In genomic region chr5:23225621-23226020, GRCm38 (mm10) we compare ENCODE assay signal across 10 mouse cellular contexts.
DNase-seq lines count a peak whose midpoint lies in the region; ATAC-seq and TF ChIP-seq lines count a peak whose summit lies in the region.
"Had no signal": no experiment of that assay in that cellular context is flagged by ENCODE, and none has a peak within 500 bp of the region (broad histone marks: within the 10 kb centered on the region; RNA-seq: fewer than 3 reads in every experiment).

No protein-coding gene starts in this region.

- 34% methylated on average over 8 of the region's 8 CpGs for WGBS in heart, embryonic 16.5 days
- 20% methylated on average over 8 of the region's 8 CpGs for WGBS in midbrain, embryonic 13.5 days
- WGBS in midbrain, postnatal 0 days: 21% methylated on average over 8 of the region's 8 CpGs
- 22% methylated on average over 8 of the region's 8 CpGs for whole genome bisulfite sequencing in hindbrain, postnatal 0 days

- H3K4me2 ChIP-seq in heart, embryonic 16.5 days (ENCODE audit: low read depth, low read length): peak overlapping the region; percentile 62
- peak overlapping the region; percentile 55 for H3K4me2 ChIP-seq in midbrain, embryonic 13.5 days (replicated peaks)
- H3K4me2 ChIP-seq in midbrain, postnatal 0 days (ENCODE audit: low read depth, low read length, poor library complexity, severe bottlenecking): no peak overlapping the region
- peak overlapping the region; percentile 60 for H3K4me2 ChIP-seq in hindbrain, postnatal 0 days (ENCODE audit: low read depth, low read length)

- ATAC-seq in heart, embryonic 16.5 days (replicated peaks; ENCODE audit: extremely low read depth, insufficient read depth, low FRiP score): no peak
- peak; percentile 57; the same call in 1 of the 2 replicates for ATAC-seq in midbrain, embryonic 13.5 days
- ATAC-seq in midbrain, postnatal 0 days (ENCODE audit: low FRiP score): no peak
- ATAC-seq in hindbrain, postnatal 0 days: no peak
- ATAC-seq: liver, postnatal 0 days had no signal

- no peaks in the 10 kb centered on the region for H3K9me3 ChIP-seq in heart, embryonic 16.5 days (replicated peaks; ENCODE audit: control insufficient read depth, low read length)
- H3K9me3 ChIP-seq in midbrain, embryonic 13.5 days: no peaks in the 10 kb centered on the region
- H3K9me3 ChIP-seq in midbrain, postnatal 0 days (ENCODE audit: low read length): no peaks in the 10 kb centered on the region
- H3K9me3 ChIP-seq in hindbrain, postnatal 0 days (ENCODE audit: low read length): no peaks in the 10 kb centered on the region

- no peaks in the 10 kb centered on the region for H3K4me1 ChIP-seq in heart, embryonic 16.5 days (ENCODE audit: control insufficient read depth, insufficient read depth, low read length)
- peaks cover 12% of the 10 kb centered on the region for H3K4me1 ChIP-seq in midbrain, embryonic 13.5 days (replicated peaks)
- H3K4me1 ChIP-seq in midbrain, postnatal 0 days (ENCODE audit: insufficient read depth, low read length): no peaks in the 10 kb centered on the region
- peaks cover 6% of the 10 kb centered on the region; the same call in 1 of the 2 replicates for H3K4me1 ChIP-seq in hindbrain, postnatal 0 days (ENCODE audit: insufficient read depth, low read length)

- H3K4me3 ChIP-seq in heart, embryonic 16.5 days (ENCODE audit: low read length): no peak overlapping the region
- no peak overlapping the region for H3K4me3 ChIP-seq in midbrain, embryonic 13.5 days (replicated peaks)
- no peak overlapping the region for H3K4me3 ChIP-seq in midbrain, postnatal 0 days (ENCODE audit: low read depth, low read length)
- H3K4me3 ChIP-seq in hindbrain, postnatal 0 days (ENCODE audit: low read length): no peak overlapping the region

- no peaks in the 10 kb centered on the region for H3K27me3 ChIP-seq in heart, embryonic 16.5 days (ENCODE audit: control insufficient read depth, insufficient read depth, low read length)
- H3K27me3 ChIP-seq in midbrain, embryonic 13.5 days: no peaks in the 10 kb centered on the region
- no peaks in the 10 kb centered on the region for H3K27me3 ChIP-seq in midbrain, postnatal 0 days (ENCODE audit: insufficient read depth, low read length)
- H3K27me3 ChIP-seq in hindbrain, postnatal 0 days (ENCODE audit: insufficient read depth, low read length): no peaks in the 10 kb centered on the region

- intact Hi-C loops in heart, postnatal 25 days (cut with DNase I): loop anchor here (1.0 to 10.0 kb wide), 4 partner anchors 262 to 671 kb away; partner anchors contain the start of gene Orc5

- H3K36me3 ChIP-seq in heart, embryonic 16.5 days (ENCODE audit: control insufficient read depth, insufficient read depth): no peaks in the 10 kb centered on the region
- H3K36me3 ChIP-seq in midbrain, embryonic 13.5 days: no peaks in the 10 kb centered on the region
- H3K36me3 ChIP-seq in midbrain, postnatal 0 days (ENCODE audit: insufficient read depth, low read length): no peaks in the 10 kb centered on the region
- no peaks in the 10 kb centered on the region for H3K36me3 ChIP-seq in hindbrain, postnatal 0 days (ENCODE audit: insufficient read depth, low read length)

- no peak overlapping the region for H3K9ac ChIP-seq in heart, embryonic 16.5 days (ENCODE audit: low read length)
- no peak overlapping the region for H3K9ac ChIP-seq in midbrain, embryonic 13.5 days (replicated peaks)
- H3K9ac ChIP-seq in midbrain, postnatal 0 days (replicated peaks; ENCODE audit: low read length, poor library complexity, severe bottlenecking): no peak overlapping the region
- H3K9ac ChIP-seq in hindbrain, postnatal 0 days (replicated peaks; ENCODE audit: low read length): no peak overlapping the region
- H3K9ac ChIP-seq: liver, postnatal 0 days had no signal

- no peak overlapping the region for H3K27ac ChIP-seq in heart, embryonic 16.5 days (ENCODE audit: low read length)
- no peak overlapping the region for H3K27ac ChIP-seq in midbrain, embryonic 13.5 days
- H3K27ac ChIP-seq in midbrain, postnatal 0 days (ENCODE audit: low read depth, low read length): no peak overlapping the region
- no peak overlapping the region for H3K27ac ChIP-seq in hindbrain, postnatal 0 days

- DNase-seq in heart, postnatal 25 days (ENCODE audit: low spot score): no peak
- DNase-seq in midbrain, postnatal 0 days (ENCODE audit: low spot score): no peak
- no peak for DNase-seq in hindbrain, postnatal 0 days (ENCODE audit: low spot score)
- DNase-seq in retina, postnatal 1 day: peak; percentile 96
- no peak for DNase-seq in thymus, postnatal 25 days
- DNase-seq: heart, adult 11 months; kidney, adult 11 months had no signal

- TF ChIP-seq CTCF in midbrain, postnatal 0 days (IDR thresholded peaks at IDR 0.05): no peak
- no peak for TF ChIP-seq CTCF in hindbrain, postnatal 0 days (IDR thresholded peaks at IDR 0.05; ENCODE audit: low read depth)
